Mouse (Mus musculus): ENCODE measurements around the gene Ubqln4. TPM values are rescaled to one million over a fixed set of nuclear protein-coding genes. Genes with fewer than 3 reads are reported as not detected.

Ubqln4 gene
- 65.3 and 82.9 TPM in 2 replicates for polyA plus RNA-seq (2012; rRNA removed; ENCODE audit: low replicate concordance)

GRCm38 (mm10) chr3:88553525-88553879 is at the start of gene Ubqln4:
Gene Ubqln4 (plus strand): TSS chr3:88553758.

GRCm38 (mm10) chr3:88509692-88510420 is 43.7 kb upstream of the Ubqln4 start, which contains the start of gene Lmna:
Gene Lmna (minus strand): TSS chr3:88509956.

GRCm38 (mm10) chr3:88532299-88532674 is 21.3 kb upstream of the Ubqln4 start, which contains the start of gene Mex3a:
Gene Mex3a (plus strand): TSS chr3:88532395.

GRCm38 (mm10) chr3:88548180-88548917 is 5.2 kb upstream of the Ubqln4 start, which contains the start of gene Rab25:
Gene Rab25 (minus strand): TSS chr3:88548300.

GRCm38 (mm10) chr3:88552676-88553524 is 658 bp upstream of the Ubqln4 start, which contains the start of gene Lamtor2:
Gene Lamtor2 (minus strand): TSS chr3:88553074.

GRCm38 (mm10) chr3:88575540-88575939 is 22.0 kb downstream of the Ubqln4 start, which contains the start of gene Ssr2:
Gene Ssr2 (plus strand): TSS chr3:88575876.

GRCm38 (mm10) chr3:88605666-88606065 is 52.1 kb downstream of the Ubqln4 start, which contains the start of gene Arhgef2:
Gene Arhgef2 (plus strand): TSS chr3:88605966.

Other genes with a start within 250 kb of the Ubqln4 start
- gene Glmp, start 228.7 kb upstream of the Ubqln4 start, polyA plus RNA-seq (2012; rRNA removed; ENCODE audit: low replicate concordance) = 192 and 236 TPM in 2 replicates
- 50.4 and 56.7 TPM in 2 replicates for gene Tmem79, start 217.6 kb upstream of the Ubqln4 start, polyA plus RNA-seq (2012; rRNA removed; ENCODE audit: low replicate concordance)
- gene Smg5, start 217.5 kb upstream of the Ubqln4 start, polyA plus RNA-seq (2012; rRNA removed; ENCODE audit: low replicate concordance) = 70.8 and 88.2 TPM in 2 replicates
- 28.9 and 30.2 TPM in 2 replicates for gene Paqr6, start 189.2 kb upstream of the Ubqln4 start, polyA plus RNA-seq (2012; rRNA removed; ENCODE audit: low replicate concordance)
- gene Bglap3, start 181.0 kb upstream of the Ubqln4 start, polyA plus RNA-seq (2012; rRNA removed; ENCODE audit: low replicate concordance) = 8.9 and 9.9 TPM in 2 replicates
- not detected in 2 replicates for gene Bglap2, start 175.1 kb upstream of the Ubqln4 start, polyA plus RNA-seq (2012; rRNA removed; ENCODE audit: low replicate concordance)
- 0.55 TPM in 1 of 2 replicates, not detected in the other for gene Bglap, start 169.3 kb upstream of the Ubqln4 start, polyA plus RNA-seq (2012; rRNA removed; ENCODE audit: low replicate concordance)
- gene Pmf1, start 143.4 kb upstream of the Ubqln4 start, polyA plus RNA-seq (2012; rRNA removed; ENCODE audit: low replicate concordance) = 50.2 and 72.9 TPM in 2 replicates
- 49.5 and 78.7 TPM in 2 replicates for gene Slc25a44, start 128.6 kb upstream of the Ubqln4 start, polyA plus RNA-seq (2012; rRNA removed; ENCODE audit: low replicate concordance)
- 118 and 144 TPM in 2 replicates for gene Sema4a, start 92.6 kb upstream of the Ubqln4 start, polyA plus RNA-seq (2012; rRNA removed; ENCODE audit: low replicate concordance)
- gene Lmna, start 43.8 kb upstream of the Ubqln4 start, polyA plus RNA-seq (2012; rRNA removed; ENCODE audit: low replicate concordance) = 226 and 360 TPM in 2 replicates
- gene Mex3a, start 21.4 kb upstream of the Ubqln4 start, polyA plus RNA-seq (2012; rRNA removed; ENCODE audit: low replicate concordance) = 2.5 and 3.5 TPM in 2 replicates
- gene Rab25, start 5.5 kb upstream of the Ubqln4 start, polyA plus RNA-seq (2012; rRNA removed; ENCODE audit: low replicate concordance) = 37.9 TPM in 2 replicates
- gene Lamtor2, start 684 bp upstream of the Ubqln4 start, polyA plus RNA-seq (2012; rRNA removed; ENCODE audit: low replicate concordance) = 121 and 137 TPM in 2 replicates
- 135 and 181 TPM in 2 replicates for gene Ssr2, start 22.1 kb downstream of the Ubqln4 start, polyA plus RNA-seq (2012; rRNA removed; ENCODE audit: low replicate concordance)
- gene Arhgef2, start 52.2 kb downstream of the Ubqln4 start, polyA plus RNA-seq (2012; rRNA removed; ENCODE audit: low replicate concordance) = 79.4 and 105 TPM in 2 replicates
- not detected in 2 replicates for gene Rxfp4, start 99.4 kb downstream of the Ubqln4 start, polyA plus RNA-seq (2012; rRNA removed; ENCODE audit: low replicate concordance)
- gene Khdc4, start 132.0 kb downstream of the Ubqln4 start, polyA plus RNA-seq (2012; rRNA removed; ENCODE audit: low replicate concordance) = 62.8 and 78.3 TPM in 2 replicates
- 38.7 and 55.6 TPM in 2 replicates for gene Rit1, start 163.1 kb downstream of the Ubqln4 start, polyA plus RNA-seq (2012; rRNA removed; ENCODE audit: low replicate concordance)
- gene Syt11, start 221.4 kb downstream of the Ubqln4 start, polyA plus RNA-seq (2012; rRNA removed; ENCODE audit: low replicate concordance) = 5.2 and 8.2 TPM in 2 replicates

Data from mammary gland, adult 2 months (tissue).